Mouse (Mus musculus) embryonic fibroblast, embryonic 13.5 days (primary cell): ENCODE results near the gene Dtl. TPM values are rescaled to one million over a fixed set of nuclear protein-coding genes. Genes with fewer than 3 reads are reported as not detected.

Experiments
- H3K27ac ChIP-seq: 2 replicates; pipeline ENCODE4 v1.5.1; 2012; ENCODE audit warnings: low read length, control low read depth, inconsistent platforms; ENCODE audit not compliant: insufficient read depth
- H3K4me1 ChIP-seq: 2 replicates; pipeline ENCODE4 v1.6.1; 2011; ENCODE audit warnings: low read length; ENCODE audit not compliant: control insufficient read depth, insufficient read depth
- H3K4me3 ChIP-seq: 2 replicates; pipeline ENCODE4 v1.5.1; 2011; ENCODE audit warnings: mild to moderate bottlenecking, control low read depth, low read length; ENCODE audit not compliant: insufficient read depth
- CTCF ChIP-seq: IDR thresholded peaks from 2 replicates; pipeline ENCODE4 v1.5.1; 2011; ENCODE audit warnings: mild to moderate bottlenecking, control low read depth, low read length, moderate library complexity, borderline replicate concordance; ENCODE audit not compliant: insufficient read depth
- POLR2A ChIP-seq: IDR thresholded peaks from 2 replicates; pipeline ENCODE4 v1.6.1; 2011; ENCODE audit warnings: low read depth, mild to moderate bottlenecking, control low read depth, low read length, moderate library complexity
- polyA plus RNA-seq: library from polyadenylated mRNA; stranded (reverse); fragments of >200 nt; gene quantifications from 2 replicates; pipeline ENCODE4 v1.2.4, GENCODE M21; 2011; ENCODE audit warnings: low read depth; ENCODE audit not compliant: missing spikeins, insufficient read length

The Dtl gene
- polyA plus RNA-seq, 1 experiment = 25.1 TPM

DNA sequence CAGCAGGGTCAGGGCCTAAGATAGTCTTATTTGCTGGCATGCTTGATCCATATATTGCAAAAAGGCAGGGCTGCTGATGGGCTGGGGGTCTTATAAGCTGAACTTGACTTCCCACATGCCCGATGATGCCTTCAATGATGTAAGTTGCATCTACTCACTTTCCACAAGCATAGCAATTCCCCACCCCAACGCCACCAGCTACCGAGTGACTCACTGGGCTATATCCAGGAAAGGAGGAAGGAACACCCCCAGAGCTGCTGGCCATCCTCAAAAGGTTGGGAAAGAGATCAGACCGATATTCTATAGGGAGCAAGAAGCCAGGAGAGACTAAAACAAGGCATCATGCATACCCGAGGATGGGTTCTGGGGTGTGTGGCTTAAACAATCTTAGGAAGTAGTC, 15.6 kb downstream of the Dtl start:
- peaks cover 7% of the 10 kb centered on the region for H3K4me1 ChIP-seq
- no peak for TF ChIP-seq CTCF
- no peak for TF ChIP-seq POLR2A
- H3K27ac ChIP-seq = no peak overlapping the region
- no peak overlapping the region for H3K4me3 ChIP-seq

DNA sequence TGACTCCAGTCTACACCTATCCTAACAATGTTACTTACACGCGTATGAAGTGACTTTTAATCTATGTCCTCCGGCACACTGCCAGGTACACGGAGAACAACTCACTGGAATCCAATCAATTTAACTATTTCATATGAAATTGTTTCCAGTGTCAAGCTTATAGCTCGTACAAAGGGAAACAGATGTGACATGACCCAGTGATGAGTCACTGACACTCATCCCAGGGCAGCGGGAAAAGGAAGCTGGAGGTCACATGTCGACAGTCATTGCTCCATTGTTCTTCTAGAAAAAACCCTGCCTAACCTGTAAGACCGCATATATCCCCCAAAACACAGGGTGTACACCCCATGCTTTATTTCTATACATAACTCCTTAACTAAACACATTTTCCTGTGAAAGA, 18.2 kb downstream of the Dtl start:
- no peak overlapping the region for H3K27ac ChIP-seq
- no peak overlapping the region for H3K4me3 ChIP-seq
- TF ChIP-seq CTCF = no peak
- TF ChIP-seq POLR2A = no peak
- peaks cover 7% of the 10 kb centered on the region for H3K4me1 ChIP-seq

DNA sequence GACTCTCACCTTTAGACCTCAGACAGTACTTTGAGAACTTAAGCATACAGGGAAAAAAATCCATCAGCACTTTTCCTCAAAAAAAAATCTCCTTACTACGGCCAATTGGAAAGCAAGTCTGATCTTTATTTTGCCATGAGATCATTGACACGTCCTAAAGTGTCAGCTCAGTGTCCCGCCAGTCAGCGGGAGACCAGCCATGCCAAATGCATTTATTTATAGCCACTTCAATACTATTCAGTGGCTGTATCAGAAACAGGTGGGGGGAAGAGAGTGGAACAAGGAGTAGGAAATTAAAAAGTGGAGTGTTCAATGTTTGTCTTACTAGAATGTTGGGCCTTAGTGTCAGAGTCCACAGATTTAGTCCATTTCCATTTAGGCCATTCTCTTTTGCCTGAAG, 24.6 kb downstream of the Dtl start:
- Histone ChIP-seq H3K4me3 (no peak overlapping the region), H3K27ac (no peak overlapping the region), H3K4me1 (no peaks in the 10 kb centered on the region)
- no peak for TF ChIP-seq CTCF
- TF ChIP-seq POLR2A = no peak

DNA sequence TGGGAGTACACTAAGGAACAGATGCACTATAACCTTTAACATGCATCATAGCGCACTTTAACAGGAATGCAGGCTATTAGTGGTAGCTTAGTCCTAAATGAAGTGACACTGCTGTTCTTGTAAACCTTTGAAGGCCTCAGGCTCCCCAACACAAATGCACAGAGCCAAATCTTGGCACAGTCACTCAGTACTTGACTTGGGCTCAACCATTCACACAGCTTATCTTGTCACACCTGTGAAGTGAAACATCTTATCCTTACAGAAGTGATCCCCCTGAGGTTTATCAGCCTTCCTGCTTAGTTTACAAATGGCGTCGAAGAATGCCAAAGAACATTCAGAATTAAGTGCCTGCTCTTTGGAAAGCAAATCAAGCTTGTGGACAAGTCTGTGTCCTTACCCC, 31.6 kb downstream of the Dtl start:
- H3K27ac ChIP-seq = no peak overlapping the region
- no peaks in the 10 kb centered on the region for H3K4me1 ChIP-seq
- no peak overlapping the region for H3K4me3 ChIP-seq
- TF ChIP-seq CTCF (no peak), POLR2A (no peak)

DNA sequence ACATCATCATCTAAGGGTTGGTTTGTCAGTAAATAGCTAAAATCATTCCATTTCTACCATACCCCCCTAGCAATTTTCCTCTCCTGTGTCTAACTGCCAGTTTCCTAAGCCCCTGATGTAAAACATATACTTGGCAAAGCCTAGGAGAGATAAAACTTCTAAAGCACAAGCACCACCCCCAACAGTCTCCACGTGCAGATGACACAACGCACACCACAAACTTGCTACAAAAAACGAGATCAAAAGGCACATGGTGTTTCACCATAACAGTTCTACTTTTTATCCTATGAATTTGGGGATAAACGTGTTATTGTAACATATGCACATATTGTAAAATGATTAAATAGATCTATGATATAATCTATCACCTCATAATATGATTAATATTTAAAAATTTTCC, 33.7 kb downstream of the Dtl start:
- TF ChIP-seq CTCF (no peak), POLR2A (no peak)
- Histone ChIP-seq H3K4me3 (no peak overlapping the region), H3K4me1 (no peaks in the 10 kb centered on the region), H3K27ac (no peak overlapping the region)

DNA sequence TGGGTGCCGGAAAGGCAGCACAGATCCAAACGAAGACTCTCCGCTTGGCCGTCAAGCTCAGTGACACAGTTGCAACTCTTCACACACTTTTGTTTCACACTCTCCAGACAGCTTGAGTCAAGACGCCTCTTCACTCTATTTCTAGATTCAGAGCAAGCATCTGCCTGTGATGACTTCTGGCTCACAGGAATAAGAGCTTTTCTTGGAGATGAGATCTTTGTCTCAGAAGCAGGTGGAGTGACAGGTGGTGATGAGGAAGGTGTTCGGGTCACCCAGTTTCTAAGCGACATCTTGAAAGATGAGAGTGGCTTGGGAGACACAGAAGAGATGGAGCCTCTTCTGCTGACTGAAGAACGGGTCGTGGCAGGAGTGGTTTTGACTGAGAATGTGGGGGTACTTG, 34.3 kb downstream of the Dtl start:
- Histone ChIP-seq H3K4me1 (no peaks in the 10 kb centered on the region), H3K27ac (no peak overlapping the region), H3K4me3 (no peak overlapping the region)
- TF ChIP-seq CTCF = no peak
- no peak for TF ChIP-seq POLR2A

DNA sequence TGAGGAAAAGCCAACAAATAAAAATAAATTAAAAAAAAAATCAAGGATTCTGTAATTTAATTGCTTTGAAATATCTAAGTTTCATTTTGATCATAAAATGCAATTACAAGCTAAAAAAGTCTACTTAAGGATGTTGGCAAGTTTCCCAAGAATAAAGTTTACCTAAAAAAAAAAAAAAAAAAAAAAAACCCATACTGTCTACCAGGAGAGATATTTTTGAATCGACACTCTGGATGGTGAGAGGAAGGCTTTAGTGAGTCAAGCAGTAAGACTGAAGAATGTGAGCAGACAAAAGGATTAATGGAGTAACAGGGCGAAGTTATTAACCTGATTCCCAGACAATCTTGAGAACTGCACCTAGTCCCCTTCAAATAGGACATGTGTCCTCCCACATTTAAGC, 35.0 kb downstream of the Dtl start:
- Histone ChIP-seq H3K4me3 (no peak overlapping the region), H3K27ac (no peak overlapping the region), H3K4me1 (no peaks in the 10 kb centered on the region)
- TF ChIP-seq POLR2A = no peak
- TF ChIP-seq CTCF = no peak

DNA sequence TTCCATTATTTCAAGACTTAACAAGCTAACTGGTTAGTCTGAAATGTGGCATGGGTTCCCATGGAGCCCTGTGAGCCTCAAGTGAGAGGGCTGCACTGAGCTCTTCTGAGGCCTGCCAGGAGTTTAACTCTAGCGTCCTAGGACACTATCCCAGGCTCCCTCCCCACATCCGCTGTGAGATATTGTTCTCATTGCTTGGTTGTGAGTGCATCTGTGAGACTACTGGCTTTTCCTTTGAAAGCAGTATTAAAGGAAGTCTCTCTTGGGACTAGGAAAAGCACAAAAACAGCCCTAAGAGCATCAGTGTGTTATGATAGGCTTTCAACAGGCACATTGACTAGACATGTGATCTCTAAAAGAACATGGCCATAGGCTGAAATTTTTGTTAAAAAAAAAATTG, 40.4 kb downstream of the Dtl start:
- Histone ChIP-seq H3K27ac (no peak overlapping the region), H3K4me1 (no peaks in the 10 kb centered on the region), H3K4me3 (no peak overlapping the region)
- no peak for TF ChIP-seq CTCF
- TF ChIP-seq POLR2A = no peak

DNA sequence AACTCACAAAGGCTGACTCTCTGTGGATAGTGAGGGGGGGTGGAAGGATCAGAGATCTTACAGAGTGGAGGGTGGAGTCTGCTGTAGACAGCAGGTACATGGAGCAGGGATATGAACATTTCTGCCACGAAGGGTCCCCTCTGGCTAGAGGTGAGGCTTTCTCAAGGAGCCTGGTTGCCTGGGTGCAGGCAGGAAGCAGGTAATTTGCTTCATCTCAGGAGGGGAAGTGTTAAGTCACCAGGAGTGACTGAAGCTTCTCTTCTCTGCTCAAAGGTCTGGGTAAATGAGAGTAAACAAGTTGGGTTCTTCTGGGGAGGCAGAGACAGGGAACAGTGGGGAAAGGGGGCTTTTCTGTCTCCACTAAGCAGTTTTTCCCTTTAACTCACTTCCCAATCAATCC, 44.3 kb downstream of the Dtl start:
- Histone ChIP-seq H3K4me1 (peaks cover 9% of the 10 kb centered on the region), H3K4me3 (no peak overlapping the region)
- no peak for TF ChIP-seq CTCF
- TF ChIP-seq POLR2A = no peak

DNA sequence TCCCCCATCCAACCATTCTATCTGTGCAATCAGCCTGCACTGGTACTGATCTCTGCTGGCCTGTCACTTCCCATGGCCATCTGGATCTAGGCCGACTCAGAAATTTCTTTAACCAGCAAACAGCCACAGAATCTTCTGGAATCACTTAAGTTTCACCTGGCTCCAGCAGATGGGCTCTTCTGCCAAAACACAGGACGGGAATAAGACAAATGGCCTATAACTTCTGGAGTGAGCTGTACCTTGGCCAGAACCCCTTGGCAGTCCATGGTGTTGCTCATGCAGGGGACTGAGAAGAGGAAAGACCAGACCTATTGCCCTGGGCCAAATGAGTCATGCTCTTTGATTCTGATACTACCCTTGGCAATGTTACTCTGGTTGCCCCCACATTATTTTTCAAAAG, 45.9 kb downstream of the Dtl start:
- H3K27ac ChIP-seq = no peak overlapping the region
- TF ChIP-seq POLR2A (no peak), CTCF (no peak)

More for the DNA sequence above, 44.3 kb downstream of the Dtl start:
- no peak overlapping the region for H3K27ac ChIP-seq

DNA sequence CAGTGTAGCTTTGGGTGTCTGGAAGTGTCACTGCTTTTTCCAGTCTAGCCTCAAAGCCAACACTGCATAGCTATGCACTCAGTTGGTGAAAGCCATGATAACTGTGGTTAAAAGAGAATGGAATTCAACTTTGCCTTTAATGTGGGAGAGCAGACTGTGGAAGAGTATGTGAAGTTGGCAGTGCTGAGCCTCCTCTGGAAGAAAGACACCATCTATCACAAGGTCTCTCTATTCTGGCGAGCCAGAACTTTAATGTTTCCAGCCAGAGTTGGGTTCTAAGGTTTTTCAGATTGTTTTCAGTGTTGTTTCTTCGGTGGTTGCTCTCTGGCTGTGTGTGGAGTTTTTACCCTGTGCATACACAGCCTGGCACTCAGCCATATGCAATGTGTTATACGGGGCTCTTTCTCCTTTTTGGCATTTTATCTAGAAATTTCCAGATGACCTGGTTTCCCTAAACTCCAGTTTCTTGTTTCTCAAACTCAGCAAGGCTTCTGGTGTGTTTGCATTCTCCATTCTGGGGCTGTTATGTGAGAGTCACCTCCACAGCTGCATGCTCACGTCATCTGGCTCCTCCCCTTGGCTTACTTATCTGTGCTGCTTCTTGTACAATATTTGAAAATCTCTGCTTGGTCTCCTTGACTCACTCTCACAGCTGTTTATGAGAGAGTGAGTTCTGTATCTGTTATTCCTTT, 47.3 kb downstream of the Dtl start:
- TF ChIP-seq POLR2A (no peak), CTCF (no peak)
- Histone ChIP-seq H3K27ac (peak overlapping the region; percentile 70), H3K4me1 (peaks cover 9% of the 10 kb centered on the region), H3K4me3 (no peak overlapping the region)

More for the DNA sequence above, 45.9 kb downstream of the Dtl start:
- Histone ChIP-seq H3K4me1 (peaks cover 9% of the 10 kb centered on the region), H3K4me3 (no peak overlapping the region)

DNA sequence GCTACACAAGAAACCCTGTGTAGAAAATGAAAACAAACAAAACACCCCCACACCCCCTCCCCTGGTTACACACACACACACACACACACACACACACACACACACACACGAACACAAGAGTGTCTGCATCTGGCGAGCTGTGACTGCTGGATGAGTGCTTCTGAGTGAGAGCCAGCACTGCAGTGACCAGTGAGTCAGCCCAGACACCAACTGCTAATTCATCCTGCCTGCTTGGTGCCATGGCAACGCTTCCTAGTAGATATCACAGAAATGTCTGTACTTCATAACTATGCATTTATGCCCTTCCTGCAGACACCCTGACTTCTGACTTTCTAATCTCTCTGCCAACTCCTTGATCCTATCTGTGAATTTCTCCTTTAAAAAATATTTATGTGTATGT, 48.3 kb downstream of the Dtl start:
- peaks cover 9% of the 10 kb centered on the region for H3K4me1 ChIP-seq
- peak overlapping the region; percentile 59; the same call in 1 of the 2 replicates for H3K27ac ChIP-seq
- TF ChIP-seq CTCF (no peak), POLR2A (no peak)
- no peak overlapping the region for H3K4me3 ChIP-seq
